Mouse (Mus musculus): ENCODE results near the gene Ulk4. TPM values are rescaled to one million over a fixed set of nuclear protein-coding genes. Genes with fewer than 3 reads are reported as not detected.
A peak's percentile ranks its signal among the peaks of the same experiment; 100 is the strongest.

Ulk4 gene
- polyA plus RNA-seq, 1 experiment from 2014 or later: 193 TPM

DNA sequence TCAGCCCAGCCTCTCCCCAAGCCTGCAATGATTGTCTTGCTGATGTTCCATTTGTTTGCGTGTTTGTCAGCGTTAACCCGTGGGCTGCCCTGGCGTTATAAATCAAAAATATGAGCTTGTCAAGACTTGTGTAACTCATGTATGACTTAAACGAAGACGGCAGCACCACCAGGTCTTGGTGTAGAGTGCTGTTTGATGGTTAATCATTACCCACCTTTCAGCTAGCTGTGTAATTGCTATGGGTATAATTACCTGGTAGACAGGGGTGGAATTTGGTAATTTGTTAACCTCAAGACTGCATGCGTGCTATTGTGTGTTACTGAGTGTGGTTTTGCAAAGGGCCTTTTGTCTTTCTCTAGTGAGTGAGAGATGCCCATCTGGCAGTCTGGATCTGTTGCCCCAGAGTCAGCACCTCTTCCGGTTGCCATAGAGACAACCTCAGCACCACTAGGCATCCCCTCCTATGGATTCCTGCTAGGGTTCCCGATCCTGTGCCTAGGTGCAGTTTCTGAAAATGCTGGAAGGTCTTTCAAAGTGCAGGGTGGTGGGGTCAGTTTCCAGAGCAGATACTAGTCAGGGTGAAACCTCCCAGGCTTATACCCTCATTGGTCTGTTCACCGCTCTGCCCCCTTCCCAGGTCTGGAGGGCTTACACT, 35.4 kb upstream of the Ulk4 start:
- no peak overlapping the region for H3K4me3 ChIP-seq (replicated peaks)

DNA sequence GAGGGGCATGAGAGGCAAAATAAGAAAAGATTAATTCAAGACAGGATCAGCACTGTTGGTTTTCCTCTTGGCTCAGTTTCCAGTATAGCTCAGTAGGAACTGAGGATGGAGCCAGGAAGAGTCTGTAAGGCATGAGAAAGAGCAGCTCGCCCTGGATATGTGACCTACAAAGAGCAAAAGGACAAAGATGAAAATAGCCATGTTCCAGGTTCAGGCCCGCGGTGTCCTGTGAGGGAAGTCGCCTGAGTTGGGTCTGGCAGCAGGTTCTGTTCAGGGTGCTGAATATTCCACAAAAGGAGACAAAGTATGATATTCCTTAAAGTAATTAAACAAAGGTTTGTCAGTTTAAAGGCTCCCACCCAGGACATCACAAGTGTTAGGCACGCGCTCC, 34.8 kb upstream of the Ulk4 start:
- no peak overlapping the region for H3K9ac ChIP-seq (replicated peaks)
- 80% methylated on average over 6 of the region's 6 CpGs for WGBS
- no peaks in the 10 kb centered on the region for H3K9me3 ChIP-seq
- no peak overlapping the region for H3K4me3 ChIP-seq (replicated peaks)
- no peaks in the 10 kb centered on the region for H3K36me3 ChIP-seq
- H3K4me2 ChIP-seq: no peak overlapping the region
- ATAC-seq (ENCODE audit: insufficient number of reproducible peaks, insufficient read depth, low FRiP score, low TSS enrichment, low read depth): no peak
- H3K27ac ChIP-seq: no peak overlapping the region
- H3K27me3 ChIP-seq: no peaks in the 10 kb centered on the region
- H3K4me1 ChIP-seq (replicated peaks): peaks cover 53% of the 10 kb centered on the region

More for the DNA sequence above, 35.4 kb upstream of the Ulk4 start:
- H3K27me3 ChIP-seq: no peaks in the 10 kb centered on the region
- H3K36me3 ChIP-seq: no peaks in the 10 kb centered on the region
- H3K9ac ChIP-seq (replicated peaks): no peak overlapping the region
- WGBS: 54% methylated on average over 10 of the region's 10 CpGs
- H3K9me3 ChIP-seq: no peaks in the 10 kb centered on the region
- H3K4me1 ChIP-seq (replicated peaks): peaks cover 57% of the 10 kb centered on the region
- H3K4me2 ChIP-seq: no peak overlapping the region
- peak overlapping the region; percentile 85 for H3K27ac ChIP-seq
- ATAC-seq (ENCODE audit: insufficient number of reproducible peaks, insufficient read depth, low FRiP score, low TSS enrichment, low read depth): no peak

DNA sequence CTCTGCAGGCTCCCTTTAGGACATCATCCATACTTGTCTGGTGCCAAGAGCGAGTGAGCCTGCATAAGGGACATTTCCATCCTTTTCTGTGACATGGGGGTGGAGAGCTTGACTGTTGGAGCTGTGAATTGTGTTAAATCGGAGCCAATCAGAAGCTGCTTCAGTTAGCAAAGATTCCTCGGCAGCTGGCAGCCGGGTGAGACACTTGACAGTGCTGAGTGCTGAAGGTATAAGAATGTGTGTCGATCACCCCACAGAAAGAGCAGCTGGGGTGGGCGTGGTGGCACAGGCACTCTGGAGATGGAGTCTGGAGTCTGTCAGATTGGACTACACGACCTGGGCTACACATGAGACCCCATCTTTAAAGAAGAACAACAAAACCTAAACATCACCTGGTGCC, 33.5 kb upstream of the Ulk4 start:
- no peak for ATAC-seq (ENCODE audit: insufficient number of reproducible peaks, insufficient read depth, low FRiP score, low TSS enrichment, low read depth)
- Histone ChIP-seq H3K4me3 (replicated peaks) (no peak overlapping the region), H3K9ac (replicated peaks) (no peak overlapping the region), H3K4me2 (no peak overlapping the region), H3K36me3 (no peaks in the 10 kb centered on the region), H3K9me3 (no peaks in the 10 kb centered on the region), H3K27ac (no peak overlapping the region), H3K27me3 (no peaks in the 10 kb centered on the region), H3K4me1 (replicated peaks) (peaks cover 43% of the 10 kb centered on the region)
- WGBS: 78% methylated on average over 7 of the region's 7 CpGs

DNA sequence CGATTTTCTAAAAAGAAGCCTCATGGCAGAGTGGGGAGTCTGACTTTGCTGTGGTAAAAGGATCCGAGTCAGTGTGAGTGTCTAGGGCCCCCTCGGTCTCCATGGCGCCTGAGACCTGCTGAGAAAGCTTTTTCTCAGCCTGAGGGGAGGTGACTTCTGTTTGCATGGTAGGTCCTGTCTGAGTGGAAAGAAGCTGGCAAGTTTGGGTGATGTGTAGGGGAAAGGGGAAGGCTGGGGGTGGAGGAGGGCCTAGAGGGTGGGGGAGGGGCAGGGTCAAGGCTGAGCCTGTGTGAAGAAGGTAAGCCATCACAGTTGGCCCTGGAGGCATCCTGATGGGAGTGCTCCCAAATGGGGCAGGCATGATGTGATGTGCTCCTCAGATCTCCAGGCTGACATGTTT, 32.3 kb upstream of the Ulk4 start:
- Histone ChIP-seq H3K4me1 (replicated peaks) (peaks cover 31% of the 10 kb centered on the region), H3K4me2 (no peak overlapping the region), H3K27ac (no peak overlapping the region), H3K9me3 (no peaks in the 10 kb centered on the region), H3K4me3 (replicated peaks) (no peak overlapping the region), H3K27me3 (no peaks in the 10 kb centered on the region), H3K36me3 (no peaks in the 10 kb centered on the region), H3K9ac (replicated peaks) (no peak overlapping the region)
- 51% methylated on average over 4 of the region's 4 CpGs for WGBS
- ATAC-seq (ENCODE audit: insufficient number of reproducible peaks, insufficient read depth, low FRiP score, low TSS enrichment, low read depth): no peak

DNA sequence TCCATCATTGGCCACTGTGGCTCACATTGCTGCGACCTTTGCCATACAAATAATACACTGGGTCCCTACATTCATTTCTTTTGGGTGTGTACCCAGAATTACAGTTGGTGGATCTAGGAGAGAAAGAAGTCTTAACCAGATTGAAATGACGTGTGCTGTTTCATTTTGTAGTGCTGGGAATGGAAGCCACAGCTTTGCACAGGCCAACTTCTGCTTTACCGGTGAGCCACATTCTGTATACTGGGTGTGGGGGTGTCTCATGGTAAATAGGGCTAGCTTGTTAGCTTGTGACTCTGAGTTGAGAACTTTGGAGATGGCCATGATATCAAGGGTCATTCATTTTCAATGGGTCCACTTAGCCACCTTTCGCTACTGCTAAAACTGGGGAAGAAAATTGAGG, 28.5 kb upstream of the Ulk4 start:
- Histone ChIP-seq H3K4me3 (replicated peaks) (no peak overlapping the region), H3K27ac (no peak overlapping the region), H3K9me3 (no peaks in the 10 kb centered on the region), H3K4me2 (no peak overlapping the region), H3K36me3 (no peaks in the 10 kb centered on the region), H3K9ac (replicated peaks) (no peak overlapping the region), H3K4me1 (replicated peaks) (peaks cover 17% of the 10 kb centered on the region), H3K27me3 (no peaks in the 10 kb centered on the region)
- WGBS: 94% methylated on average over 4 of the region's 4 CpGs
- no peak for ATAC-seq (ENCODE audit: insufficient number of reproducible peaks, insufficient read depth, low FRiP score, low TSS enrichment, low read depth)

DNA sequence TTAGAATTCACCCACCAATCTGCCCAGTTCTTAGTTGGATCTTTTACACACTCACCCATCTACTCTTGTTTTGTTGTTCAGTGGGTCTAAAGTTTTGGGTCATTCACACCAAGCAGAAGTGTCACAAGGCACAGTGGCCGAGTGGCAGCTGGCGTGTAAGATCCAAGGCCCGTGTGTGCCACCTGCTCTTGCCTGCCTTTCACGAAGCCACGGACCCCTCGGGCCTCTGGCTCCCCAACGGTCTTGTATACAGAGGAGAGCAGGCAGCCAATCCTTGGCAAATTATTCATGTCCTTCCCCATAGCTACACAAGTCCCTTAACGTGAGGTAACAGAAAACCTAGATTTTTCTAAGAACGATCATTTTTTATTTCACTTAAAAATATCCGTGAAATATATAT, 27.5 kb upstream of the Ulk4 start:
- Histone ChIP-seq H3K36me3 (no peaks in the 10 kb centered on the region), H3K4me3 (replicated peaks) (no peak overlapping the region), H3K27me3 (no peaks in the 10 kb centered on the region), H3K4me1 (replicated peaks) (peaks cover 25% of the 10 kb centered on the region), H3K9ac (replicated peaks) (no peak overlapping the region), H3K9me3 (no peaks in the 10 kb centered on the region), H3K4me2 (no peak overlapping the region), H3K27ac (no peak overlapping the region)
- ATAC-seq (ENCODE audit: insufficient number of reproducible peaks, insufficient read depth, low FRiP score, low TSS enrichment, low read depth): no peak
- 83% methylated on average over 10 of the region's 10 CpGs for WGBS

DNA sequence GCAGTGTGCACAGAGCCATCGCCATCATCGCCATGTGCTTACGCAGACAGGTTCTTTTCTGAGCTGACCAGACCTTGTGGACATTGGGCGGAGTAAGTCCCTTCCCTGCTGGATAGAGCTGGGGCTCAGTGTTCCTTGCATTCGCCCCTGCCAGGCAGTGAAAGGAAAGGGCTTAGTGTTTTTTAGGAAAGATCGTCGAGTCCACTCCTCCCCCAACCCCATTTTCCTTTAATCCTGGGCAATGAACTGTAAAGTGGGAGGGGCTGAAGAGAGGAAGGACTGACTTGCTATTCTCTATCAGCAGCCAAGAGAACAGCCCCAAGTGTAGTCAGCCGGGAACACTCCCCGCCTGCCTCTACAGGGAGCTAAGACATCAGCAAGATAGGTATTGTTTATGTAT, 26.8 kb upstream of the Ulk4 start:
- Histone ChIP-seq H3K4me2 (no peak overlapping the region), H3K9ac (replicated peaks) (no peak overlapping the region), H3K4me1 (replicated peaks) (peaks cover 27% of the 10 kb centered on the region), H3K27ac (no peak overlapping the region; the same call in 1 of the 2 replicates), H3K4me3 (replicated peaks) (no peak overlapping the region), H3K27me3 (0 out of 2 replicates have a peak, but pooled peaks cover 1% of the 10 kb centered on the region), H3K9me3 (no peaks in the 10 kb centered on the region), H3K36me3 (no peaks in the 10 kb centered on the region)
- 51% methylated on average over 9 of the region's 9 CpGs for WGBS
- no peak for ATAC-seq (ENCODE audit: insufficient number of reproducible peaks, insufficient read depth, low FRiP score, low TSS enrichment, low read depth)

GRCm38 (mm10) chr9:121303086-121303485, 26.1 kb upstream of the Ulk4 start:
- peak overlapping the region; percentile 12; the same call in 1 of the 2 replicates for H3K27ac ChIP-seq
- ATAC-seq (ENCODE audit: insufficient number of reproducible peaks, insufficient read depth, low FRiP score, low TSS enrichment, low read depth): no peak

GRCm38 (mm10) chr9:121302543-121302942, 25.5 kb upstream of the Ulk4 start:
- ATAC-seq (ENCODE audit: insufficient number of reproducible peaks, insufficient read depth, low FRiP score, low TSS enrichment, low read depth): no peak
- Histone ChIP-seq H3K27me3 (0 out of 2 replicates have a peak, but pooled peaks cover 5% of the 10 kb centered on the region), H3K4me2 (no peak overlapping the region), H3K36me3 (no peaks in the 10 kb centered on the region), H3K4me1 (replicated peaks) (peaks cover 35% of the 10 kb centered on the region), H3K27ac (no peak overlapping the region), H3K9ac (replicated peaks) (no peak overlapping the region), H3K9me3 (no peaks in the 10 kb centered on the region), H3K4me3 (replicated peaks) (no peak overlapping the region)
- WGBS: 88% methylated on average over 7 of the region's 8 CpGs

More at GRCm38 (mm10) chr9:121303086-121303485, 26.1 kb upstream of the Ulk4 start:
- H3K36me3 ChIP-seq: no peaks in the 10 kb centered on the region
- H3K9me3 ChIP-seq: no peaks in the 10 kb centered on the region
- H3K27me3 ChIP-seq: 0 out of 2 replicates have a peak, but pooled peaks cover 5% of the 10 kb centered on the region
- H3K9ac ChIP-seq (replicated peaks): no peak overlapping the region
- 72% methylated on average over 6 of the region's 6 CpGs for WGBS
- H3K4me1 ChIP-seq (replicated peaks): peaks cover 34% of the 10 kb centered on the region
- no peak overlapping the region for H3K4me3 ChIP-seq (replicated peaks)
- H3K4me2 ChIP-seq: no peak overlapping the region

DNA sequence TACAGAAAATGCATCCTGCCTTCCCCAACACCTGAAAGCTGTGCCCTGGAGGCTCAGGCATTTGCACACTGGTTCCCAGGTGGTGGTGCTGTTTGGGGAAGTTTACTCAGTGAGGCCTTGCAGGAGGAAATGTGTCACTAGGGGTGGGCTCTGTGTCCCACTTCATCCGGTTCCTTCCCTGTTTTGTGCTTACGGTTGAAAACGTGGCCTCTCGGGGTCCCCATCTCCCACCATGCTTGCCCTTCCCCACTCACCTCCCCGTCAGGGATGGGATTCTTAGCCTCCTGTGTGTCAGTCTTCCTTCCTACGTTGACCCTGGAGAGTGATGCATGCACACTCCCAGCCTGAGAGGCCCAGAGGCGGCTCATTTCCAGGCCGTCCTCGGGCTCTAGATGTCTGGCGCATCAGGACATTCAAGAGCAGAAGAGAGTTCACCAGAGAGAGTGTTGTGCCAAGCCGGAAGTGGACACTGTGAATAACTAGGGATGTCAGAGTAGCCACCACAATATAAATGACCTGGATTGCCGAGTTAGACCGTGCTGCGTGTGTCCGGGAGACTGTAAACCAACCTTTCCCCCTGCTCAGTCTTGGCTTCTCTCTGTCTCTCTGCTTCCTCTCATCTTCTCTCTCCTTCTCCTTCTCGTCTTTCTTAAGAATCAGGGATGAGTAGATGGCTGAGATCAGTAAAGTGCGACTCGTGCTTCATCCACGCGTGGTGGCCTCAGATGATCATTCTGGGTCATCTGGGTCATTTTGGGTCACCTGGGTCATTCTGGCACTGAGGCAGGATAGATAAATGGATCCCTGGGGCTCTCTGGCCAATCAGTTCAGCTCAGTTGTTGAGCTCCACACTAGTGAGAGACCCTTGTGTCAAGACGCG, 24.3 kb upstream of the Ulk4 start:
- no peaks in the 10 kb centered on the region for H3K9me3 ChIP-seq
- 83% methylated on average over 22 of the region's 22 CpGs for WGBS
- H3K4me2 ChIP-seq: no peak overlapping the region
- H3K27ac ChIP-seq: no peak overlapping the region
- H3K4me3 ChIP-seq (replicated peaks): no peak overlapping the region
- no peak overlapping the region; the same call in 1 of the 2 replicates for H3K9ac ChIP-seq (replicated peaks)
- H3K4me1 ChIP-seq (replicated peaks): peaks cover 35% of the 10 kb centered on the region
- no peak for ATAC-seq (ENCODE audit: insufficient number of reproducible peaks, insufficient read depth, low FRiP score, low TSS enrichment, low read depth)
- H3K36me3 ChIP-seq: no peaks in the 10 kb centered on the region
- peaks cover 14% of the 10 kb centered on the region for H3K27me3 ChIP-seq

- H3K27me3 ChIP-seq: peaks cover 24% of the 10 kb centered on the region
- H3K36me3 ChIP-seq: no peaks in the 10 kb centered on the region
- no peak overlapping the region for H3K4me2 ChIP-seq
- no peak overlapping the region for H3K4me3 ChIP-seq (replicated peaks)
- no peaks in the 10 kb centered on the region for H3K9me3 ChIP-seq
- no peak for ATAC-seq (ENCODE audit: insufficient number of reproducible peaks, insufficient read depth, low FRiP score, low TSS enrichment, low read depth)
- H3K9ac ChIP-seq (replicated peaks): no peak overlapping the region
- no peak overlapping the region for H3K27ac ChIP-seq
- peaks cover 35% of the 10 kb centered on the region for H3K4me1 ChIP-seq (replicated peaks)
- 69% methylated on average over 19 of the region's 19 CpGs for whole genome bisulfite sequencing
These were observed 23.1 kb upstream of the Ulk4 start for GRCm38 (mm10) chr9:121299976-121300570.

Data from limb, embryonic 12.5 days (tissue).